Mouse (Mus musculus): ENCODE measurements at regions not wholly inside any gene's neighbourhood (a gene's known extent, or its start where the extent isn't known, plus 50 kb on each side); places are given as distances from the start of the nearest gene placed in this dataset.

GRCm38 (mm10) chr14:64511300-64511699, 407.2 kb downstream of the Prss52 start:
- DNase-seq (ENCODE audit: extremely low read depth, insufficient read length, low spot score): no peak

- no peak for DNase-seq (ENCODE audit: extremely low read depth, insufficient read length, low spot score)
Observed at GRCm38 (mm10) chr14:64512726-64513125, 408.6 kb downstream of the Prss52 start.

GRCm38 (mm10) chr14:64517584-64518195, 413.6 kb downstream of the Prss52 start:
- no peak for DNase-seq (ENCODE audit: extremely low read depth, insufficient read length, low spot score)

GRCm38 (mm10) chr14:64524641-64525040, 420.6 kb downstream of the Prss52 start:
- DNase-seq (ENCODE audit: extremely low read depth, insufficient read length, low spot score): no peak

GRCm38 (mm10) chr14:64525302-64526078, 421.4 kb downstream of the Prss52 start:
- DNase-seq (ENCODE audit: extremely low read depth, insufficient read length, low spot score): no peak

- DNase-seq (ENCODE audit: extremely low read depth, insufficient read length, low spot score): no peak
Observed at GRCm38 (mm10) chr14:64530541-64530940, 426.5 kb downstream of the Prss52 start.

- DNase-seq (ENCODE audit: extremely low read depth, insufficient read length, low spot score): no peak
Observed at GRCm38 (mm10) chr14:64531221-64531949, 427.3 kb downstream of the Prss52 start.

- DNase-seq (ENCODE audit: extremely low read depth, insufficient read length, low spot score): no peak
Observed at GRCm38 (mm10) chr14:64532351-64532750, 428.3 kb downstream of the Prss52 start.

- no peak for DNase-seq (ENCODE audit: extremely low read depth, insufficient read length, low spot score)
Observed at GRCm38 (mm10) chr14:64533591-64534151, 429.6 kb downstream of the Prss52 start.

GRCm38 (mm10) chr14:64534194-64534593, 430.1 kb downstream of the Prss52 start:
- no peak for DNase-seq (ENCODE audit: extremely low read depth, insufficient read length, low spot score)

- no peak for DNase-seq (ENCODE audit: extremely low read depth, insufficient read length, low spot score)
Observed at GRCm38 (mm10) chr14:64539436-64539835, 435.4 kb downstream of the Prss52 start.

- DNase-seq (ENCODE audit: extremely low read depth, insufficient read length, low spot score): no peak
Observed at GRCm38 (mm10) chr14:64545056-64545455, 441.0 kb downstream of the Prss52 start.

GRCm38 (mm10) chr14:64546787-64547186, 442.7 kb downstream of the Prss52 start:
- DNase-seq (ENCODE audit: extremely low read depth, insufficient read length, low spot score): no peak

GRCm38 (mm10) chr14:64552951-64553350, 448.9 kb downstream of the Prss52 start:
- DNase-seq (ENCODE audit: extremely low read depth, insufficient read length, low spot score): no peak

GRCm38 (mm10) chr14:64556042-64556441, 452.0 kb downstream of the Prss52 start:
- DNase-seq (ENCODE audit: extremely low read depth, insufficient read length, low spot score): no peak

- DNase-seq (ENCODE audit: extremely low read depth, insufficient read length, low spot score): no peak
Observed at GRCm38 (mm10) chr14:64557453-64557852, 453.4 kb downstream of the Prss52 start.

- no peak for DNase-seq (ENCODE audit: extremely low read depth, insufficient read length, low spot score)
Observed at GRCm38 (mm10) chr14:64568689-64569088, 464.6 kb downstream of the Prss52 start.

- DNase-seq (ENCODE audit: extremely low read depth, insufficient read length, low spot score): no peak
Observed at GRCm38 (mm10) chr14:64570951-64571350, 466.9 kb downstream of the Prss52 start.

- DNase-seq (ENCODE audit: extremely low read depth, insufficient read length, low spot score): no peak
Observed at GRCm38 (mm10) chr14:64572756-64573155, 468.7 kb downstream of the Prss52 start.

GRCm38 (mm10) chr14:64573773-64574172, 469.7 kb downstream of the Prss52 start:
- DNase-seq (ENCODE audit: extremely low read depth, insufficient read length, low spot score): peak; percentile 22

GRCm38 (mm10) chr14:64574277-64574676, 470.2 kb downstream of the Prss52 start:
- DNase-seq (ENCODE audit: extremely low read depth, insufficient read length, low spot score): no peak
